Mouse (Mus musculus): Measurements from ENCODE around the gene Ppp2r2d. TPM values are rescaled to one million over a fixed set of nuclear protein-coding genes. Genes with fewer than 3 reads are reported as not detected.

Gene Ppp2r2d
- 10 to 100 TPM; 44.8 to 45.8 TPM for total RNA-seq (2021)
- long read RNA-seq, experiment 1, transcript Ppp2r2d-201 (9 exons, 2,081 nt) = major isoform, 31 of 57 reads
- long read RNA-seq, experiment 1, partial matches to known transcripts = 14 of 57 reads
- long read RNA-seq, experiment 1, other reads (novel, unspliced or antisense) = 10 of 57 reads
- long read RNA-seq, experiment 2, transcript Ppp2r2d-201 (9 exons, 2,081 nt) = major isoform, 12 of 30 reads
- long read RNA-seq, experiment 2, partial matches to known transcripts = 0 of 30 reads
- long read RNA-seq, experiment 2, other reads (novel, unspliced or antisense) = 17 of 30 reads

GRCm38 (mm10) chr7:138845544-138846391, at the start of gene Ppp2r2d, which contains the start of gene Mapk1ip1:
Gene Ppp2r2d (plus strand): TSS chr7:138846079.
Gene Mapk1ip1 (minus strand): TSS chr7:138846273.
- DNase-seq = peak; percentile 97

DNA sequence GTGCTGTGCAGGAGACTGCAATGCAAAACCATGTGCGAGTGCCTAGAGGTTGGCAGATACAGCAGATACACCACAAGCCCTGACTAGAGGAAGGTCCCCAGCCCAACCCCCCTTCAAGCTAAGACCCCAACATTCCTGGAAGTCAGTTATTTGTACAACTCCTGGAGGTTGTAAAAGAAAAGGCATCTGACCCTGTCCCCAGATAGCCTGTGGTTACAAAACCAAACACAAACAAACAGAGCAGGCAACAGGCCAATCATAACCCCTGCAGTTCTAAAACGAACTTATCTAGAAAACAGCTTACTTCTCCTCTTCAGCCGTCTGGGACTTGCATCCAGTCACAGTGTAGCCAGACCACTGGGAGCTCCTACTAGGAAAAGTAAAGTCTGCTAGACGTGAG, 42.5 kb upstream of the Ppp2r2d start:
- DNase-seq = no peak

- DNase-seq = no peak
Observed at GRCm38 (mm10) chr7:138807146-138807545, 38.7 kb upstream of the Ppp2r2d start.

GRCm38 (mm10) chr7:138813213-138813875, 32.5 kb upstream of the Ppp2r2d start:
- DNase-seq = no peak

DNA sequence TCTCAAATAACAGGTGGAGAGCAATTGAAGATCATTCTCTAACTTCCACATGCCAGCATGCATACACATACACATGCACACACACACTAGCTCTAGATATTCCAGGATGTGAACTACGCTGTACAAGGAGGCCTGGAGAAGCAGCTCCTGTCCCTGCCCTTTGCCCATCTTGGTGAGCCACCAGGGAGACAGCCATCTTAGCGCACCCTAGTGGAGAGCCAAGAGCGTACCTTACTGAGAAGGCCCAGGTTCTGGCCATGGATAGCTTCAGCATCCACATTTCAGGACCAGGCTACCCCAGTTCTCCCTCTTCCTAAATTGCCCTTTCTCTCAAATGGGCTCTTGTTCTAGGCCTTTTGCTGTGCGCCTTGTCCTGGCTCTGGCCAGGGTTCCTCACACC, 27.6 kb upstream of the Ppp2r2d start:
- no peak for DNase-seq

DNA sequence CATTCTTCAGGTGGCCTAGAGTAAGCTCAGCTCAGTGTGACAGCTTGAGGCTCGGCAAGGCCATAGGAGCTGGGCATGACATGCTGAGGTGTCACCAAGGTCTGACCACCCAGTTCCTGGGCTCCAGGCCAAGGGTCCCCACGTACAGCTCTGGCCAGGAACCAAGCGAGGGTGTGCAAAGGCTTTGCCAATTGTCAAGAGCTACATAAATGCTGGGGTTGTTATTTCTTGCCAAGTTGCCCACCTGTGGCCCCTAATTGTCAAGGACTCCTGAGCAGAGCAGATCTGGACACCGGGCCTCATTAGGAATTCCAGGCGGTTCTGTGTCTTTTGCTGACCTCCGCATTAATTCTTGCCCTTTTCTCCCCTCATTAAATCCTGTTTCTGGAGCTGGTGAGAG, 21.5 kb upstream of the Ppp2r2d start:
- DNase-seq = no peak

- DNase-seq = no peak
Observed at GRCm38 (mm10) chr7:138824995-138825756, 20.7 kb upstream of the Ppp2r2d start.

GRCm38 (mm10) chr7:138827812-138828211, 18.1 kb upstream of the Ppp2r2d start:
- DNase-seq = peak; percentile 33 to 77

- no peak for DNase-seq
Observed at GRCm38 (mm10) chr7:138835028-138835427, 10.9 kb upstream of the Ppp2r2d start.

GRCm38 (mm10) chr7:138840594-138841021, 5.3 kb upstream of the Ppp2r2d start:
- peak; percentile 74 to 90 for DNase-seq

GRCm38 (mm10) chr7:138841436-138842151, 4.3 kb upstream of the Ppp2r2d start:
- DNase-seq = no peak

DNA sequence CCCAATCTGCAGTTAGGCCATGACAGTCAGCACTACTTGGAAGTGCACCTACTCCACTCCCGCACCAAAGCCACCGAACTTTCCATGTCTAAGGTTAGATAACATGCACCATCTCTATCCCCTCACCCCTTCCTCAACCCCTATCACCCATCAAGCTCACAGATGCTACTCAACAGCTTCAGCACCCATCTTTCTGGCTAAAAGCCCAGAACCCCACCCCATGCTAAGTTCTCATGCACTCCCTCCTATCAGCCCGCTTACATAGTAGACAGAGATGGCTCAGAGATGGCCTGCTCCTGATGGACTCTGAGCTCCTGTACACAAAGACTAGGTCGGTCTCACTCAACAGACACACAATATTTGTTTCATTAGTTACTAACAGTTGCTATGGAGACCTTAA, 2.5 kb upstream of the Ppp2r2d start:
- DNase-seq = no peak

DNA sequence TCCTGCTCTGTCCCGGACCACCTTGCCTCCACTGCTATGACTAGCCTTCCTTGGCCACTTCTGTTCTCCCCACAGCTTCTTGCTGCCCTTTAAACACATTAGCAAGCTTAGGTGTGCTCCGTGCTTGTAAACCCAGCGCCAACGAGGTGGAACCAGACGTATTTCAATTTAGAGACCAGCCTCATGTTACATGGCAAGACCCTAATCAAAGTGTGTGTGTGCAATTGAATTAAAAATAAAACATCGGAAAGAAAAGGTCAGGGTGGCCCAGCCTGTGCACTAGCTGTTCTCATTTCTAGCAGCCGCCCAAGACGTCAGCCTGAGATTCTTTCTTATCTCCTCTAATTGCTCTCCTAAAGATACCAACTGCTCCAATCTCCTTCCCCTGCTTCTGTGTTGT, 768 bp upstream of the Ppp2r2d start:
- no peak for DNase-seq

DNA sequence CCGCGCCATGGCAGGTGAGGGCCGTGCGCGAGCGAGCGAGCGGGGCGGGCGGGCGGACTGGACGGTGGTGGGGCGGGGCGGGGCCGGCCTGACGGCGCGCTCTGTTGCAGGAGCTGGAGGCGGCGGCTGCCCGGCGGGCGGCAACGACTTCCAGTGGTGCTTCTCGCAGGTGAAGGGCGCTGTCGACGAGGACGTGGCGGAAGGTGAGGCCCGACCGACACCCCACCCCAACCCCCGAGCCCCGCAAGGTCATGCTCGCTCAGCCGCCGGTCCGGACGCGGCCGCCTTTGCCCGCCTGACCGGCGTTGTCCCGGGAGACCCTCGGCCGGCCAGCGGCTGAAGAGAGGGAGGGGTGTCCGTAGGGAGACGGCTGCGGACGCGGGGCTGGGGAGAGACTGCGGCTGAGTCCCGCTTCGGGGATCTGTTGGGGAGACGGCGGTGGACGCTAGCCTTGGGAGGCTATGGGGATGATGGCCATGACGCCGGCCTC, 668 bp downstream of the Ppp2r2d start:
- no peak for DNase-seq

DNA sequence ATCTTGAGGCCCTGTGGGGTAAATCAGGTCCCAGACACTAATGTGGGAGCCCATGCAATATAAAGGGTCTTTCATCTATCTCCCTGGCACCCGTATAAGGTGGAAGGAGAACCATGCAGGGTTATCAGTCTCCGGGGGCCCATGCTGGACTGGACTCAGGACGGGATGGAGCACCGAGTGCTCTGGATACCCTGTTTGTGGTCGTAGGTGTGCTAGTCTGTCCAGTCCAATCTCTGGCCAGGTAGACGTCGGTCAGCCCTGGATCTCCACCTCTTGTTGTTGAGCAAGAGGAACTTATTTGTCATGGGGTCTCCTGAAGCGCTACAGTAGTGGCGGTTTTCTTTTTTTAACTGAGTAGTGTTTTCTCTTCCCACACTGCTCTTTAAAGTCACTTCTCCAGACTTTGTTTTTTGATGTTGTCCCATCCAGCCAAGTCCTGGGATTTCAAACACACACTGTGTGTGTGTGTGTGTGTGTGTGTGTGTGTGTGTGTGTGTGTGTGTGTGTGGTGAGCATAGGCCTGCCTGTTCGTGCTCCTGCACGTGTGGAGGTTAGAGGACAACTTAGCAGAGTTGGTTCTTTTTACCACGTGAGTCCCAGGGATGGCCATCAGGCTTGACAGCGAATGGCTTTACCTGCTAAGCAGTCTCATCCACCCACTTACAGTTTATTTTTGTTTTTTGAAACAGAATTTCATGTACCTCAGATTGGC, 1.6 kb downstream of the Ppp2r2d start:
- DNase-seq = no peak

GRCm38 (mm10) chr7:138848028-138848920, 2.4 kb downstream of the Ppp2r2d start:
- DNase-seq = peak in 1 of 2 experiments; percentile 23

GRCm38 (mm10) chr7:138850083-138850482, 4.2 kb downstream of the Ppp2r2d start:
- no peak for DNase-seq

- DNase-seq = no peak
Observed at GRCm38 (mm10) chr7:138853417-138854031, 7.6 kb downstream of the Ppp2r2d start.

- no peak for DNase-seq
Observed at GRCm38 (mm10) chr7:138854201-138854600, 8.3 kb downstream of the Ppp2r2d start.
